In the genomic region with DNA sequence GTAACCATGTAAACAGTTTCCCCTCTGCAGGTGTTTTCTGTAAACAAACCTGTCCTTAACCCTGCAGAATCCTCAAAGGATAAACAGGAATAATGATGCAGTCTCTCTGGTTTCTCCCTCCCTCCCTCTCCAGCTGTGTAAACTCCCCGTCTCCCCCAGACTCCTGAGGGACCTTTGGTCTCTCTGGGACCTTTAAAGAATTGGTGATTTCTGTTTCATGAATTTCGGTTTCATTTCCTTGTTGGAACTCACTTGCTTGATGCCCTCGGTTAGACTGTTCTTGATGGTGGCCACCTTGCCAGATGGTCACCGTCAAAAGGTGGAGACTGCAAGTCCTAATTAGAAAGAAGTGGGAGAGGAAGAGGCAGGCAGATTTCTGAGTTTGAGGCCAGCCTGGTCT, we compare ENCODE assay signal across 28 mouse cellular contexts. TPM values are rescaled to one million over a fixed set of nuclear protein-coding genes. Genes with fewer than 3 reads are reported as not detected.
DNase-seq lines count a peak whose midpoint lies in the region; ATAC-seq and TF ChIP-seq lines count a peak whose summit lies in the region.
"Had no signal": no experiment of that assay in that cellular context is flagged by ENCODE, and none has a peak within 500 bp of the region (broad histone marks: within the 10 kb centered on the region; RNA-seq: fewer than 3 reads in every experiment).

No protein-coding gene starts in this region.

- WGBS in intestine, embryonic 16.5 days, result 45% methylated on average over 4 of the region's 4 CpGs
- 47% methylated on average over 4 of the region's 4 CpGs for WGBS in intestine, embryonic 15.5 days
- WGBS in small intestine, adult 2 months, result 9% methylated on average over 4 of the region's 4 CpGs
- WGBS in kidney, embryonic 14.5 days, result 56% methylated on average over 4 of the region's 4 CpGs
- 83% methylated on average over 4 of the region's 4 CpGs for WGBS in forebrain, embryonic 11.5 days

- H3K9me3 ChIP-seq in intestine, embryonic 16.5 days (ENCODE audit: control insufficient read depth, low read length), result no peaks in the 10 kb centered on the region
- H3K9me3 ChIP-seq in intestine, embryonic 15.5 days, result no peaks in the 10 kb centered on the region
- H3K9me3 ChIP-seq in kidney, embryonic 14.5 days (ENCODE audit: control insufficient read depth, low read length), result no peaks in the 10 kb centered on the region
- H3K9me3 ChIP-seq in forebrain, embryonic 11.5 days (ENCODE audit: control insufficient read depth, low read length), result no peaks in the 10 kb centered on the region
- H3K9me3 ChIP-seq: embryonic facial prominence, embryonic 10.5 days; embryonic facial prominence, embryonic 13.5 days; forebrain, embryonic 13.5 days had no signal

- no peak overlapping the region for H3K4me2 ChIP-seq in intestine, embryonic 16.5 days (ENCODE audit: low read depth, low read length)
- no peak overlapping the region for H3K4me2 ChIP-seq in intestine, embryonic 15.5 days (replicated peaks)
- H3K4me2 ChIP-seq in kidney, embryonic 14.5 days (replicated peaks; ENCODE audit: low read depth, low read length), result no peak overlapping the region
- no peak overlapping the region for H3K4me2 ChIP-seq in forebrain, embryonic 11.5 days (ENCODE audit: low read depth, low read length, severe bottlenecking)
- H3K4me2 ChIP-seq: embryonic facial prominence, embryonic 13.5 days; forebrain, embryonic 13.5 days; heart, embryonic 13.5 days; hindbrain, embryonic 14.5 days had no signal

- H3K27ac ChIP-seq in intestine, embryonic 16.5 days (ENCODE audit: low read length), result no peak overlapping the region
- H3K27ac ChIP-seq in intestine, embryonic 15.5 days, result no peak overlapping the region
- peak overlapping the region; percentile 0; the same call in 1 of the 2 replicates for H3K27ac ChIP-seq in small intestine, adult 2 months (ENCODE audit: insufficient read depth, low read depth, low read length)
- H3K27ac ChIP-seq in kidney, embryonic 14.5 days (ENCODE audit: low read depth, low read length), result no peak overlapping the region
- no peak overlapping the region for H3K27ac ChIP-seq in forebrain, embryonic 11.5 days (ENCODE audit: low read depth, low read length)
- H3K27ac ChIP-seq: embryonic facial prominence, embryonic 10.5 days; embryonic facial prominence, embryonic 13.5 days; forebrain, embryonic 13.5 days; heart, adult 2 months; heart, embryonic 13.5 days; hindbrain, embryonic 14.5 days; hindbrain, postnatal 0 days had no signal

- TF ChIP-seq CTCF in small intestine, adult 2 months (IDR thresholded peaks at IDR 0.05; ENCODE audit: extremely low read depth, insufficient read length, insufficient replicate concordance, low read depth, low read length), result no peak

- no peak for TF ChIP-seq POLR2A in small intestine, adult 2 months (IDR thresholded peaks at IDR 0.05; ENCODE audit: low read depth, low read length)

- H3K4me1 ChIP-seq in intestine, embryonic 16.5 days (ENCODE audit: control insufficient read depth, insufficient read depth, low read length), result no peaks in the 10 kb centered on the region
- H3K4me1 ChIP-seq in intestine, embryonic 15.5 days (replicated peaks), result no peaks in the 10 kb centered on the region
- H3K4me1 ChIP-seq in small intestine, adult 2 months (ENCODE audit: control insufficient read depth, insufficient read depth, insufficient read length, low read length), result no peaks in the 10 kb centered on the region
- H3K4me1 ChIP-seq in kidney, embryonic 14.5 days (ENCODE audit: control insufficient read depth, insufficient read depth, low read length), result no peaks in the 10 kb centered on the region
- no peaks in the 10 kb centered on the region for H3K4me1 ChIP-seq in forebrain, embryonic 11.5 days (replicated peaks; ENCODE audit: control insufficient read depth, insufficient read depth, low read length)
- H3K4me1 ChIP-seq: embryonic facial prominence, embryonic 10.5 days; embryonic facial prominence, embryonic 13.5 days; forebrain, embryonic 13.5 days; heart, embryonic 13.5 days had no signal

- H3K36me3 ChIP-seq in intestine, embryonic 16.5 days (ENCODE audit: control insufficient read depth, insufficient read depth, low read length), result no peaks in the 10 kb centered on the region
- H3K36me3 ChIP-seq in intestine, embryonic 15.5 days, result no peaks in the 10 kb centered on the region
- no peaks in the 10 kb centered on the region for H3K36me3 ChIP-seq in small intestine, adult 2 months (ENCODE audit: control insufficient read depth, insufficient read depth, low read length)
- H3K36me3 ChIP-seq in kidney, embryonic 14.5 days (ENCODE audit: control insufficient read depth, insufficient read depth, low read length), result no peaks in the 10 kb centered on the region
- H3K36me3 ChIP-seq in forebrain, embryonic 11.5 days (ENCODE audit: control insufficient read depth, insufficient read depth, low read length), result no peaks in the 10 kb centered on the region
- H3K36me3 ChIP-seq: embryonic facial prominence, embryonic 10.5 days; embryonic facial prominence, embryonic 13.5 days; heart, embryonic 13.5 days had no signal

- peak; percentile 29 to 34 for DNase-seq in B cell, adult 2 months
- no peak for DNase-seq in cerebellum, adult 11 months
- DNase-seq in forebrain, embryonic 11.5 days (ENCODE audit: low spot score), result no peak
- DNase-seq: adrenal gland, adult 2 months; adrenal gland, postnatal 14 days; cerebellum, adult 11-12 months; cerebellum, adult 8-10 months; cerebellum, postnatal 10 days; cerebellum, postnatal 36 days; embryo, embryonic 11 days; gastrocnemius, postnatal 14 days; heart, adult 2 months; heart, postnatal 14 days; heart, postnatal 4 days had no signal

- no peak overlapping the region for H3K4me3 ChIP-seq in intestine, embryonic 16.5 days (ENCODE audit: low read length)
- H3K4me3 ChIP-seq in intestine, embryonic 15.5 days (replicated peaks), result no peak overlapping the region
- no peak overlapping the region for H3K4me3 ChIP-seq in small intestine, adult 2 months (ENCODE audit: low read depth, low read length)
- no peak overlapping the region for H3K4me3 ChIP-seq in kidney, embryonic 14.5 days (ENCODE audit: low read length)
- no peak overlapping the region for H3K4me3 ChIP-seq in forebrain, embryonic 11.5 days (ENCODE audit: low read depth, low read length)
- H3K4me3 ChIP-seq: embryonic facial prominence, embryonic 10.5 days; embryonic facial prominence, embryonic 13.5 days; erythroblast, embryonic 14.5 days; forebrain, embryonic 13.5 days; heart, adult 2 months; heart, embryonic 13.5 days had no signal

- H3K9ac ChIP-seq in intestine, embryonic 16.5 days (ENCODE audit: low read depth, low read length), result no peak overlapping the region
- no peak overlapping the region for H3K9ac ChIP-seq in intestine, embryonic 15.5 days
- no peak overlapping the region for H3K9ac ChIP-seq in kidney, embryonic 14.5 days (ENCODE audit: low read depth, low read length)
- no peak overlapping the region for H3K9ac ChIP-seq in forebrain, embryonic 11.5 days (ENCODE audit: low read length)
- H3K9ac ChIP-seq: embryonic facial prominence, embryonic 13.5 days; forebrain, embryonic 13.5 days; heart, embryonic 13.5 days; hindbrain, embryonic 14.5 days had no signal

- peak; percentile 46; the same call in 1 of the 2 replicates for ATAC-seq in intestine, embryonic 16.5 days
- ATAC-seq in intestine, embryonic 15.5 days, result no peak; the same call in 1 of the 2 replicates
- ATAC-seq in granulocyte monocyte progenitor cell, adult 5-6 weeks (replicated peaks; ENCODE audit: poor library complexity, severe bottlenecking), result peak; percentile 33; the same call in 1 of the 2 replicates
- no peak for ATAC-seq in kidney, embryonic 14.5 days (ENCODE audit: low FRiP score, low TSS enrichment)
- ATAC-seq in forebrain, embryonic 11.5 days (replicated peaks; ENCODE audit: low FRiP score), result no peak
- ATAC-seq: forebrain, embryonic 13.5 days; forebrain, embryonic 16.5 days; hindbrain, postnatal 0 days; inflammation-experienced regulatory T-cells, adult 6 months had no signal

- H3K27me3 ChIP-seq in intestine, embryonic 16.5 days (replicated peaks; ENCODE audit: control insufficient read depth, insufficient read depth, low read length), result no peaks in the 10 kb centered on the region
- no peaks in the 10 kb centered on the region for H3K27me3 ChIP-seq in intestine, embryonic 15.5 days (replicated peaks)
- no peaks in the 10 kb centered on the region for H3K27me3 ChIP-seq in small intestine, adult 2 months (ENCODE audit: control insufficient read depth, insufficient read depth, low read length)
- no peaks in the 10 kb centered on the region for H3K27me3 ChIP-seq in kidney, embryonic 14.5 days (ENCODE audit: control insufficient read depth, insufficient read depth, low read length)
- no peaks in the 10 kb centered on the region for H3K27me3 ChIP-seq in forebrain, embryonic 11.5 days (ENCODE audit: control insufficient read depth, insufficient read depth, low read length)
- H3K27me3 ChIP-seq: embryonic facial prominence, embryonic 13.5 days; forebrain, embryonic 13.5 days had no signal

RNA-seq across cellular contexts. Expression of a gene that starts 8.9 kb away (rescaled TPM):
- polyA plus RNA-seq in intestine, embryonic 16.5 days (2015; fragmentation: Nextera tagmentation; extraction: Ambion mirVana), result 0.48 and 0.83 TPM in 2 replicates
- polyA plus RNA-seq in intestine, embryonic 15.5 days (2015; fragmentation: Nextera tagmentation; extraction: Ambion mirVana), result 2.3 and 2.5 TPM in 2 replicates
- 3.4 and 3.7 TPM in 2 replicates for total RNA-seq in granulocyte monocyte progenitor cell, adult 5-6 weeks (2014; fragmentation: Nextera tagmentation)
- 0.69 and 1.4 TPM in 2 replicates for total RNA-seq in granulocyte monocyte progenitor cell, adult 5-6 weeks (2017)
- polyA plus RNA-seq in small intestine, adult 2 months (2012; rRNA removed), result 1.9 and 2.9 TPM in 2 replicates
- polyA plus RNA-seq in kidney, embryonic 14.5 days (2014; fragmentation: Nextera tagmentation; extraction: Ambion mirVana), result 2.0 and 2.7 TPM in 2 replicates
- polyA plus RNA-seq in forebrain, embryonic 11.5 days (2014; fragmentation: Nextera tagmentation; extraction: Ambion mirVana), result 2.3 and 2.4 TPM in 2 replicates

RNA-seq across cellular contexts. Expression of a gene that starts 43.4 kb away (rescaled TPM):
- 121 and 132 TPM in 2 replicates for polyA plus RNA-seq in intestine, embryonic 16.5 days (2015; fragmentation: Nextera tagmentation; extraction: Ambion mirVana)
- 114 and 124 TPM in 2 replicates for polyA plus RNA-seq in intestine, embryonic 15.5 days (2015; fragmentation: Nextera tagmentation; extraction: Ambion mirVana)
- 52.6 and 66.6 TPM in 2 replicates for total RNA-seq in granulocyte monocyte progenitor cell, adult 5-6 weeks (2014; fragmentation: Nextera tagmentation)
- 48.4 and 54.3 TPM in 2 replicates for total RNA-seq in granulocyte monocyte progenitor cell, adult 5-6 weeks (2017)
- 2.1 and 3.7 TPM in 2 replicates for polyA plus RNA-seq in small intestine, adult 2 months (2012; rRNA removed)
- polyA plus RNA-seq in kidney, embryonic 14.5 days (2014; fragmentation: Nextera tagmentation; extraction: Ambion mirVana), result 142 and 174 TPM in 2 replicates
- polyA plus RNA-seq in forebrain, embryonic 11.5 days (2014; fragmentation: Nextera tagmentation; extraction: Ambion mirVana), result 140 and 141 TPM in 2 replicates

Comparison
In these comparisons a context has a peak if more than half of its experiments do, and no peak if none do; other contexts are left out.
1. ATAC-seq: peak in intestine, embryonic 16.5 days (single experiment) and granulocyte monocyte progenitor cell, adult 5-6 weeks (single experiment); none in intestine, embryonic 15.5 days (single experiment), kidney, embryonic 14.5 days (single experiment) and forebrain, embryonic 11.5 days (single experiment).
2. DNase-seq: peak in B cell, adult 2 months (2 of 2); none in cerebellum, adult 11 months (single experiment) and forebrain, embryonic 11.5 days (single experiment).
3. RNA of a gene that starts 43.4 kb away (polyA plus RNA-seq): 142 to 174 TPM in kidney, embryonic 14.5 days, 140 to 141 TPM in forebrain, embryonic 11.5 days, 121 to 132 TPM in intestine, embryonic 16.5 days and 114 to 124 TPM in intestine, embryonic 15.5 days; 2.1 to 3.7 TPM in small intestine, adult 2 months; every median in the first group is over 10 times any median in the second.